Mouse (Mus musculus) pancreas, adult 10 weeks (tissue): ENCODE data around the gene Evi2a. TPM values are rescaled to one million over a fixed set of nuclear protein-coding genes. Genes with fewer than 3 reads are reported as not detected.

Source experiments
- polyA plus RNA-seq: library from polyadenylated mRNA; stranded (reverse); fragments of 350-450 nt; fragmentation: Illumina TruSeq; extraction: RNeasy Lipid Tissue Mini Kit (QIAGEN cat#74804); gene quantifications from one replicate; pipeline ENCODE4 v1.2.3, GENCODE M21; 2015; ENCODE audit warnings: low read depth, low replicate concordance; ENCODE audit not compliant: insufficient read depth

Evi2a gene
- polyA plus RNA-seq, result 1.3 TPM

GRCm38 (mm10) chr11:79530333-79530761 lies at the start of gene Evi2a, which contains the start of gene Evi2:
Evi2a (minus strand) TSS chr11:79530609.
Evi2 (minus strand) TSS chr11:79530589.

DNA sequence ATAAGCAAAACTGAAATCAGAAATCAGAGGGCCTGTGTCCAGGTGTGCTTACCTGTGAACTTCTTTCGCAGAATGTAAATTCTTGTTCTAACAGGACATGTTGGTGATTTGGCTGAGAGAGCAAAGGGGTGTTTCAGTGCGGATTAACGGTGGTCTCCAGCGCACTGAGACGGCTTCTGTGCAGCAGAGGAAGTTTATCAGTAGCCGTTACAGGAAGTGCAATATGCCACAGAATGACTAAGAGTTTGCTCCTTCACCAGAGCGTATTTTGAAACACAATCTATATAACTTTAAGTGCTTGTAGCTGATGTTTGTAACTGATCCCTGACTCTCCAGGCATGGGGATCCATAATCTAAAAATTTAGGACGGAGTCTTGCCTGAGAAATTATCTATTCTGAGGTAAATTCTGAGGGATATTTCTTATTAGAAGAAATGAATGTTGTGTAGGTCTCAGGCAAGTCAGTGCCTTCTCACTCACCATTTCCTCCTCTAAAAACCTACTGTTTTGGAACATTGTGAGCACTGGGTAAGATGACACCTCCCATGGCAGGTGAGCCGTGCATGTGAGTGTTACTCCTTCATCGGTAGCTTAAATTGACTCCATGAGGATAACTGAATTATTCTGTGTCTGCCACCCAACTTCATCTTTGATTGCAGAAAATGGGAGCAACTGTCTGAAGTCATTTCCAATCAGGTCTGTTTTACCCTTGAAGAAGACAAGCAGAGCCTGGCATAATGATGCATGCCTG lies 6.7 kb downstream of the Evi2a start, which contains the start of gene Evi2b:
TSS of gene Evi2b (minus strand) at position 203 of the 750 bp plus-strand sequence.

DNA sequence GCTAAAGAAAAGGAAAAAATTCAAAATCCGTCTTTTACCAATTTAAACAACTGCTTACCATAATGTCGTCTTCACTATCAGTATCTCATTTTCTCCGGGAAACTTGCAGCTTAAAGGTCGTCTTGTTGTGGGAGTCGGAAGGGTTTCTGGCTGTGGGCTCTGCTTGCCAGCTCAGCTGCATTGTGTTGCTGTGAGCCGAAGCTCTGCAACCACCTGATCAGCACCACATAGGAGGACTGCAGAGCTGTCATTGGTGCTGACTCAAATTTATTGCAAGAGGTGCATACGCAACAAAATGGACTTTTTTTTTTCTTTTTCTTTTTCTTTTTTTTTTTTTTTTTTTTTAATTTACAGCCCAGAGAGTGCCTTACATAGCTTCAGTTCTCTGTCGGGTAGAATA lies 26.6 kb downstream of the Evi2a start, which contains the start of gene Omg:
TSS of gene Omg (minus strand) at position 240 of the 400 bp plus-strand sequence.

Other genes with a start within 250 kb of the Evi2a start
- not detected for gene Gm9964, start 233.7 kb downstream of the Evi2a start, polyA plus RNA-seq
- gene Nf1, start 190.9 kb downstream of the Evi2a start, polyA plus RNA-seq, result 3.9 TPM
- not detected for gene Omg, start 26.5 kb downstream of the Evi2a start, polyA plus RNA-seq
- gene Evi2b, start 6.8 kb downstream of the Evi2a start, polyA plus RNA-seq, result 0.52 TPM
- 0.31 TPM for gene Evi2, start within 50 bp of the Evi2a start, polyA plus RNA-seq
- 2.3 TPM for gene Rab11fip4, start 60.6 kb upstream of the Evi2a start, polyA plus RNA-seq